Mouse (Mus musculus): Measurements from ENCODE around the gene Snx32.

DNA sequence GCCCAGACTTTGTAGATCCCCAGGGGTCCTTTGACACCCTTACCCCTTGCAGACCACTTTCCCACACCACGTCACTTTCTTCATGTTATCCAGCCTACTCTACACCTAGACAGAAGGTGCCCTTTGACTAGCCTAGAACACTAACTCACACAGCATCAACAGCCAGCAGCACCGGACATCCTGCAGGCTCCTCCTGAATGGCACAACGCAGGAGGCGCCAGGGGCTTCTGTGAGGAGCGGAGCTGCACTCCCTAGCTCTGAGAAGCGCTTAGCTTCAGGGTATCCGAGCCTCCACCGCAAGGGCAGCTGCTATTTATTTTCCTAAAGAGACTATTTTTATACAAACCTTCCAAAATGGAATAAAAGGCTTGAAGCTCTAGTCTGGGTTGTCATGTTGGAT, 54.8 kb downstream of the Snx32 start:
- no peak for TF ChIP-seq POLR2A (IDR thresholded peaks at IDR 0.05; ENCODE audit: low read depth, low read length)
- TF ChIP-seq CTCF (IDR thresholded peaks at IDR 0.05; ENCODE audit: extremely low read depth, insufficient read depth, insufficient read length, insufficient replicate concordance), result no peak

All from spleen, adult 2 months (tissue).